Mouse (Mus musculus): ENCODE measurements around the gene Evi2. TPM values are rescaled to one million over a fixed set of nuclear protein-coding genes. Genes with fewer than 3 reads are reported as not detected.

Evi2 gene
- polyA plus RNA-seq, 1 experiment from 2014 or later, result 1.1 TPM

DNA sequence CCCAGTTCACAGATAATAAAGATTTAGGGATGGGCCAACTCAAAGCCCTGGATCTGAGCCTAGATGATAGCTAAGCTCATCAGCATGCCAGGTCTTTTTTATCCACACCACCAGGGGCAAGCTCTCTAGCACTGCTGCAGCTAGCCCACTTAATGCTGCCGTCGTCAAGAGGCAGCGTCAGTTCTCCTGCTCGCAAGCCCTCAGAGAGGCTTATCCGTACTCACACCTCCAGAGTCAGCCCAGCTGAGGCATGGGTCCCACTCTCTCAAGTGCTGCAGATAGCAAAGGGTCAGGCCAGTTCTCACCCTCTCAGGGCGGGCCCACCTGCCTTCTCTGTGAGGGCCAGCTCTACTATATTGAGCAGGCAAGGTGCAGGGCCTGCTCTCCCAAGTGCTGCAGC is 2.9 kb upstream of the Evi2 start:
- 85% methylated on average over 6 of the region's 6 CpGs for WGBS
- no peak for DNase-seq (ENCODE audit: low spot score)
- H3K4me3 ChIP-seq, result no peak overlapping the region

DNA sequence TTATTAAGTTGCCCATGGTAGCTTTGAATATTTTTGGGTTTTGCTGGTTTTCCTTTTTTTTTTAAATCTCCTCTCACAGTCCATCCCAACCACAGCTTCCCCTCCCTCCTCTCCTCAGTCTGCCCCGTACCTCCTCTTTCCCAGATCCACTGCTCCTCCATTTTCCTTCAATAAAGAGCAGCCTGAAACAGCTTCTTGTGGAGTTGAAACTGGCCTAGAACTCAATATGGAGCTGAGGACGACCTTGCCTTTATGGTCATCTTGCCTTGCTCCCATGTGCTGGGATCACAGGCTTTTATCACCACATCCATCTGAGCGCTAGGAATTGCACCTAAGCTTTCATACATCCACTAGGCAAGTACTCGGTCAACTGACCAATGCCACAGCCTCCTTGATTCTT is 1.1 kb upstream of the Evi2 start:
- no peak for DNase-seq (ENCODE audit: low spot score)
- Histone ChIP-seq H3K27me3 (ENCODE audit: low read depth, poor library complexity, severe bottlenecking) (no peaks in the 10 kb centered on the region), H3K4me1 (no peaks in the 10 kb centered on the region), H3K36me3 (peaks cover 56% of the 10 kb centered on the region), H3K4me3 (no peak overlapping the region), H3K9me3 (replicated peaks) (no peaks in the 10 kb centered on the region), H3K27ac (no peak overlapping the region)
- 94% methylated on average over 4 of the region's 4 CpGs for WGBS

More for the DNA sequence above, 2.9 kb upstream of the Evi2 start:
- H3K4me1 ChIP-seq, result no peaks in the 10 kb centered on the region
- H3K36me3 ChIP-seq, result peaks cover 60% of the 10 kb centered on the region
- no peaks in the 10 kb centered on the region for H3K9me3 ChIP-seq (replicated peaks)
- H3K27ac ChIP-seq, result no peak overlapping the region
- no peaks in the 10 kb centered on the region for H3K27me3 ChIP-seq (ENCODE audit: low read depth, poor library complexity, severe bottlenecking)

DNA sequence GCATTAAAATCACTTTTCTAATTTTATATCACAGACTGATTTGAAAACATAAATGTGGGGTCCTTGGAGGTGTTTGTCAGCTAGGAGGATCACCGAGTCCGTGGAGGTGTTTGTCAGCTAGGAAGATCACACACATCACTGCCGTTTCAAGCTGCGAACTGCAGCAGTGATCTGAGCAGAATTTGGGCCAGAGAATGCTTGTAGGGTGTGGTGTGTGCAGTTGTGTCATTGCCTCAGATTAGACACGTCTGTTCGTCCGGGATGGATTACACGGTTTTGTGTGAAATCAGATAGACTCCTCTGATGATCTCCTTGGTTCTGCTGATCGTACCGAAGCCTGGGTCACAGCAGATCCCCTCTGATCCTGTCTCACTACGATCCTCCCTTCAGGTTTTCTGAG is 385 bp upstream of the Evi2 start:
- no peaks in the 10 kb centered on the region for H3K27me3 ChIP-seq (ENCODE audit: low read depth, poor library complexity, severe bottlenecking)
- no peak overlapping the region for H3K4me3 ChIP-seq
- H3K4me1 ChIP-seq, result no peaks in the 10 kb centered on the region
- 90% methylated on average over 11 of the region's 11 CpGs for WGBS
- H3K9me3 ChIP-seq (replicated peaks), result no peaks in the 10 kb centered on the region
- DNase-seq (ENCODE audit: low spot score), result no peak
- H3K36me3 ChIP-seq, result peaks cover 51% of the 10 kb centered on the region
- no peak overlapping the region for H3K27ac ChIP-seq

DNA sequence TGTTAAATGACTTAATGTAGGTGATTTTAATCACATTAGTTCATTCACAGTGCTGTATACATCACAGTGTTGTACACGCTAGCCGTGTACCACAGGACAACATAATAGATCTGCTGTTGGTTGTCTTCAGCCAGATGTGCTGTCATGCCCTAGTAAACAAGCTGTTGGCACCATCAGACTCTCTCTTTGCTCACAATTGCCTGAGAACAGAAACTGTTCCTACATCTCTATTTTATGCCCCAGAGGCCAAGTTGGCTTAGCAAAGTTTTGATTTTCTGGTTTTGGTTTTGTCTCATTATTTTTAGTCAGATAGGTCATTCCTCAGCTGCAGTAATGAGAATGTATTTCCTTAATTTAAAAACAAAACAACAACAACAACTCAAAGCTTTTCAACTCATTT is 653 bp downstream of the Evi2 start:
- Histone ChIP-seq H3K36me3 (peaks cover 51% of the 10 kb centered on the region), H3K27me3 (ENCODE audit: low read depth, poor library complexity, severe bottlenecking) (no peaks in the 10 kb centered on the region), H3K27ac (no peak overlapping the region), H3K4me3 (no peak overlapping the region), H3K4me1 (no peaks in the 10 kb centered on the region), H3K9me3 (replicated peaks) (no peaks in the 10 kb centered on the region)
- DNase-seq (ENCODE audit: low spot score), result no peak
- WGBS, result 97% methylated on average over 2 of the region's 2 CpGs

DNA sequence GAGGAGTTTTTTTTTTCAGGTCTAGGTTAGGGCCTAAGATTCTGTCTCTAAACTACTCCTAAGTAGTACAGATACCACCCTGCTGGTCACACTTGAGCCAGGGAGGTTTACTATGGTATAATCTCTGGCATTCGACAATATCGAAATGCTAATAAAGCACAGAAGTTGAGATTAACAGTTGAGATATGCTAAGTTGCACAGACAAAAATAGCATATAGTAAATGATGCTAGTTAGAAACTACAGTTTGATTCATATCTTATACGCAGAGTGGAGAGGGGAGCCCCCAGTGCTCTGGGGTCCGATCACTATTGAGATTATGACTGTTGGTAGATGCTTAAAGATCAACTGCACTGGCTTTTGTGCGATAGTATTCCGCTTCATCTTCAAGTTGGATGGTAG is 1.2 kb downstream of the Evi2 start:
- Histone ChIP-seq H3K9me3 (replicated peaks) (no peaks in the 10 kb centered on the region), H3K27me3 (ENCODE audit: low read depth, poor library complexity, severe bottlenecking) (no peaks in the 10 kb centered on the region), H3K27ac (no peak overlapping the region), H3K4me3 (no peak overlapping the region), H3K4me1 (no peaks in the 10 kb centered on the region), H3K36me3 (peaks cover 55% of the 10 kb centered on the region)
- no peak for DNase-seq (ENCODE audit: low spot score)
- 94% methylated on average over 6 of the region's 6 CpGs for WGBS

DNA sequence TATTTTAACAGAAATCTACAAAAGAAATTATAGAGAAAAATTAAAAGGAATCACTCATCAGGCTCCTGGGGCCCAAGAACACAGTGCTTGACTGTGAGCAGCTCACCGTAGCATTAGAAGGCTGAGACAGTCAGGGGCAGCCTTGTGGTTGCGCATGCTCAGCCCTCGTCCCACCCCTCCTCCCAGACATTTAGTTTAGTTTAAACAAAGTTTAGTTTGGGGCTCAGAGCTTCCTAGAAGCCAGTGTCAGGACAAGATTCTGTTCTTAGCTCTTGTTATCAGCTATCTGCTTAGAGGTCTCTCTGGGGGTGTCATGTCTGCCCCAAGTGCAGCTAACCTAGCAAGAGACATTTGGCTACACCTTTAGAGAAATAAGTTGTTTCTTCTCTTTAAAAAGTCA is 1.8 kb downstream of the Evi2 start:
- WGBS, result 96% methylated on average over 3 of the region's 3 CpGs
- no peak overlapping the region for H3K27ac ChIP-seq
- H3K9me3 ChIP-seq (replicated peaks), result no peaks in the 10 kb centered on the region
- no peak overlapping the region for H3K4me3 ChIP-seq
- no peaks in the 10 kb centered on the region for H3K4me1 ChIP-seq
- no peak for DNase-seq (ENCODE audit: low spot score)
- no peaks in the 10 kb centered on the region for H3K27me3 ChIP-seq (ENCODE audit: low read depth, poor library complexity, severe bottlenecking)
- H3K36me3 ChIP-seq, result peaks cover 54% of the 10 kb centered on the region

DNA sequence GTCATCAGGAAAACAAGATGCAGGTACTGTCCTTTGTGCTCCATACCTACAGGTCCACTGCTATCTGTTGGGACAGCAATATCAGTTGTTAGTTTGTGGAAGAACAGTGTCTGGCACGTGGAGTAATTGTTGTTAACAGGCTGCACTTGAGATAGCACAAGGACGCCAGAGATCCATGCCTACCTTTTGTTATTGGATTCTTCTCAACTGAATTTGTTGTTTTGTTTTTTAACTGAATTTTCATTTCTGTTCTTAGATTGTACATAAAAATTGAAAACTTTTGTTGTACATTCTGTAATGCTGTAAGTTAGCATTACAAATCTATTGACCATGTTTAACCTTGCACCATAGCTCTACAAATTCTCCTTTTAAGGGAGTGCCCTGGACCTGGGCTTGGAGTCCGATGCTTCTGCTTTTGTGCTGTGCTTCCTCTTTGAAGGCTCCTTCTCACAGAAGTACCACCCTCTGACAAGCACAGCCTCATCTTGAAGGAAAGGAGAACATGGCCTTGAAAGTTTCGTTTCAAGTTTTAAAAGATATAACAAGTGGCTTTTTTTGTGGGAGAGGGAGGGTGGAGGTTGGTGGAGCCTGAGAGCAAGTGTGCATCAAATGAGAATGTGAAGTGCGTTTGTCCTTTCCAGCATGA is 2.5 kb downstream of the Evi2 start:
- Histone ChIP-seq H3K4me1 (no peaks in the 10 kb centered on the region), H3K4me3 (no peak overlapping the region), H3K36me3 (peaks cover 48% of the 10 kb centered on the region), H3K27me3 (ENCODE audit: low read depth, poor library complexity, severe bottlenecking) (no peaks in the 10 kb centered on the region), H3K27ac (no peak overlapping the region), H3K9me3 (replicated peaks) (no peaks in the 10 kb centered on the region)
- WGBS, result 93% methylated on average over 5 of the region's 5 CpGs
- DNase-seq (ENCODE audit: low spot score), result no peak

DNA sequence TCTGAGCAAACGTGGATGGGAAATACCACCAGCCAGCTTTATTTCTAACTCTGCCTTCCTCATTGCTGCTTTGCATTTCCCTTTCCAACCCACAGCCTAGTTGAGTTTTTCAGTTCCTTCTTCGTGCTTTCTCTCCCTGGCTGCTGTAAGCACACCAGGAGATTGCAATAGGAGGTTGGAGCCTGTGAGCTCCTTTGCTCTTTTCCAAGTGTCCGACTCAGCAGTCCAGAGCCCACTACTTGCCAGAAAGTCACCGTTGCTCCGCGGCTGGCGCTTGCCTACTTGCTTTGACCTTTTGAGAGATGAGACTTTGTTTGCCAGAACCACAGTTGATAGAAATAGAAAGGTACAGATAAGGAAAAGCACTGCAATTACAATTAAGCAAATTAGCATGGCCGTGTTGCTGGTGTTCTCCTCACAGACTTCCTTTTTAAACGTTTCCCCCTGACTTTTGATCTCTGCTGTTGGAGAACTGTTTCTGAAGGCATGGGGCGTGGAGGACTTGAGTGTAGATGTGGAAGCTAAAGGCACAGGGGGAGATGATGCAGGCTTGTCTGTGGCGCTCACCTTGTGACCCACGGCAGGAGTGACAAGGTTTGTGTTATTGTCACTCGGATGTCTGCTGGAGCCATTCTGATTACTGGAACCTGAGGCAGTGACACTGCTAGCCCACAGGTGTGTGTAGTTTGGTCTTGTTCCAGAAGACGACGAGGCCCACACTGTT is 3.2 kb downstream of the Evi2 start:
- WGBS, result 82% methylated on average over 15 of the region's 15 CpGs
- Histone ChIP-seq H3K4me1 (no peaks in the 10 kb centered on the region), H3K36me3 (peaks cover 48% of the 10 kb centered on the region), H3K4me3 (no peak overlapping the region), H3K27ac (no peak overlapping the region), H3K27me3 (ENCODE audit: low read depth, poor library complexity, severe bottlenecking) (no peaks in the 10 kb centered on the region), H3K9me3 (replicated peaks) (no peaks in the 10 kb centered on the region)
- no peak for DNase-seq (ENCODE audit: low spot score)

DNA sequence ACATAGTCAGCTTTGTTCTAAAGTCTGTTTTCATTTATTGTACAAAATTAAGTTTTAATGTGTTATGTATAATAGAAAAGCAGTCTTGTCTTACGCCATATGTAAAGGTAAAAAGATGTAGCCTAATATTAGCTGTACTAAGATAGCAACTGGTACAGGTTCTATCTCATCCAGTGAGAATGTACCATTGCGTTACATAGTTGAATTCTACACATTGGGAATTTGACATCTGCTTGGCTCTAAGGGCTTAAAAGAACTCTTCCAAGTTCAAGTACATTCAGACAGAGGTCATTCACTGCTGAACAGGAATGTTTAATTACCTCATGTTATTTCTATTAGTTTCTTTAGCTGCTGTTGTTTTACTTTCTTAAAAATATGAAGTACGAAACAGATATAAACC is 3.8 kb downstream of the Evi2 start:
- no peaks in the 10 kb centered on the region for H3K27me3 ChIP-seq (ENCODE audit: low read depth, poor library complexity, severe bottlenecking)
- H3K36me3 ChIP-seq, result peaks cover 43% of the 10 kb centered on the region
- no peak for DNase-seq (ENCODE audit: low spot score)
- no peak overlapping the region for H3K27ac ChIP-seq
- no peaks in the 10 kb centered on the region for H3K9me3 ChIP-seq (replicated peaks)
- 94% methylated on average over 3 of the region's 3 CpGs for WGBS
- H3K4me3 ChIP-seq, result no peak overlapping the region
- no peaks in the 10 kb centered on the region for H3K4me1 ChIP-seq

DNA sequence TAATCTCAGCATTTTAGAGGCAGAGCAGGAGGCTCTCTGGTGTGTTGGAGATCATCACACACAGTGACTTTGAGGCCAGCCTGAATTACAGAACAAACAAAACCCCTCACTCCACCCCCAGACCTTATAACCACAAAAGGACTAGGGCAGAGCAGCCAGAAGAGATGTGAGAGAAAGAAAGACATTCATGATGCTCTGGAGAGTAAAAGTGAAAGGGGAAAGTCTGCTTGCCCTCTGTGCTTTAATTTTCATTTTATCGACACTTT is 6.1 kb downstream of the Evi2 start:
- WGBS, result 93% methylated on average over 1 of the region's 1 CpGs
- peaks cover 32% of the 10 kb centered on the region for H3K36me3 ChIP-seq
- H3K27me3 ChIP-seq (ENCODE audit: low read depth, poor library complexity, severe bottlenecking), result no peaks in the 10 kb centered on the region
- no peaks in the 10 kb centered on the region for H3K9me3 ChIP-seq (replicated peaks)
- no peaks in the 10 kb centered on the region for H3K4me1 ChIP-seq
- no peak for DNase-seq (ENCODE audit: low spot score)
- no peak overlapping the region for H3K27ac ChIP-seq
- H3K4me3 ChIP-seq, result no peak overlapping the region

DNA sequence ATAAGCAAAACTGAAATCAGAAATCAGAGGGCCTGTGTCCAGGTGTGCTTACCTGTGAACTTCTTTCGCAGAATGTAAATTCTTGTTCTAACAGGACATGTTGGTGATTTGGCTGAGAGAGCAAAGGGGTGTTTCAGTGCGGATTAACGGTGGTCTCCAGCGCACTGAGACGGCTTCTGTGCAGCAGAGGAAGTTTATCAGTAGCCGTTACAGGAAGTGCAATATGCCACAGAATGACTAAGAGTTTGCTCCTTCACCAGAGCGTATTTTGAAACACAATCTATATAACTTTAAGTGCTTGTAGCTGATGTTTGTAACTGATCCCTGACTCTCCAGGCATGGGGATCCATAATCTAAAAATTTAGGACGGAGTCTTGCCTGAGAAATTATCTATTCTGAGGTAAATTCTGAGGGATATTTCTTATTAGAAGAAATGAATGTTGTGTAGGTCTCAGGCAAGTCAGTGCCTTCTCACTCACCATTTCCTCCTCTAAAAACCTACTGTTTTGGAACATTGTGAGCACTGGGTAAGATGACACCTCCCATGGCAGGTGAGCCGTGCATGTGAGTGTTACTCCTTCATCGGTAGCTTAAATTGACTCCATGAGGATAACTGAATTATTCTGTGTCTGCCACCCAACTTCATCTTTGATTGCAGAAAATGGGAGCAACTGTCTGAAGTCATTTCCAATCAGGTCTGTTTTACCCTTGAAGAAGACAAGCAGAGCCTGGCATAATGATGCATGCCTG is 6.7 kb downstream of the Evi2 start, which contains the start of gene Evi2b:
Evi2b (minus strand) TSS at position 203 of the 750 bp plus-strand sequence.
- Histone ChIP-seq H3K27ac (no peak within 1 kb of the TSS), H3K4me1 (no peaks in the 10 kb centered on the region), H3K9me3 (replicated peaks) (no peaks in the 10 kb centered on the region), H3K4me3 (no peak within 1 kb of the TSS), H3K27me3 (ENCODE audit: low read depth, poor library complexity, severe bottlenecking) (no peaks in the 10 kb centered on the region), H3K36me3 (peaks cover 31% of the 10 kb centered on the region)
- WGBS, result 90% methylated on average over 10 of the region's 10 CpGs
- DNase-seq (ENCODE audit: low spot score), result no peak

DNA sequence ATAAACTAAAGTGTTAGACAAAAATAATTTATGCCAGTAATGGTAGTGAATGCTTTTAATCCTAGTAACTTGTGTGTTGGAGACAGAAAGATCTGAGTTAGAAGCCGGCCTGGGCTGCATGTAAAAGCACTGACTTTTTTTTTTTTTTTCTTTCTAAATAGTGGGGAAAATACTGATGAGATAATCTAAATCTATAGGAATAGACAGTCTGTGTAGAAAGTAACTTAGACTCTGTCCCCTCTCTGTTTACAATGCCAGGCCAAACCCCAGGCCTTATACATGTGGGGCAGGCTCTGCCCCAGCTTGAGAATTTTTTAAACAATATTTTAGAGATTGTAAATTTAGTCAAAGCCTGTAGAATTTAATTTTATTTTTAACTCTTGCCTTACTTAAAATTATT is 7.4 kb downstream of the Evi2 start:
- H3K9me3 ChIP-seq (replicated peaks), result no peaks in the 10 kb centered on the region
- 93% methylated on average over 1 of the region's 1 CpGs for WGBS
- no peak for DNase-seq (ENCODE audit: low spot score)
- no peaks in the 10 kb centered on the region for H3K27me3 ChIP-seq (ENCODE audit: low read depth, poor library complexity, severe bottlenecking)
- H3K36me3 ChIP-seq, result peaks cover 23% of the 10 kb centered on the region
- no peak overlapping the region for H3K27ac ChIP-seq
- H3K4me1 ChIP-seq, result no peaks in the 10 kb centered on the region
- H3K4me3 ChIP-seq, result no peak overlapping the region

DNA sequence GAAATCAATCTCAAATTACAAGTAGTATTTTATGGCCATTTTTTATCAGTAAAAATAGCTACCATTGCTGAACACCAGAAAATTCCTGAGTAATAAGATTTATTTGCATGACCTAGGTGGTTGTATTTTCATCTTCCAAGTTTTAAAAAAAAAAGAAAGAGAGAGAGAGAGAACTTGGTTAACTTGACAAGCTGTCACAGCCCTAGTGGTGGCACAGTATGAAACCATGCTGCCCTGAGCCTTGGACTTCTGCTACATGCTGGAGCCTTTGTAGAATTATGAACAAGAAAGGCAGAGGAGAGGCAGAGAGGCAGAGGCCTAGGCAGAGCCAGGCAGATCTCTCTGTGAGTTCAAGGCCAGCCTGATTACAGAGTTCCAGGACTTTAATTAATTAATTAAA is 8.5 kb downstream of the Evi2 start:
- H3K4me1 ChIP-seq, result no peaks in the 10 kb centered on the region
- H3K4me3 ChIP-seq, result no peak overlapping the region
- H3K36me3 ChIP-seq, result 0 out of 2 replicates have a peak, but pooled peaks cover 14% of the 10 kb centered on the region

More for the DNA sequence above, 8.5 kb downstream of the Evi2 start:
- DNase-seq (ENCODE audit: low spot score), result no peak
- H3K9me3 ChIP-seq (replicated peaks), result no peaks in the 10 kb centered on the region
- H3K27me3 ChIP-seq (ENCODE audit: low read depth, poor library complexity, severe bottlenecking), result no peaks in the 10 kb centered on the region
- no peak overlapping the region for H3K27ac ChIP-seq
